Mouse (Mus musculus): ENCODE measurements around the gene Amn. TPM values are rescaled to one million over a fixed set of nuclear protein-coding genes. Genes with fewer than 3 reads are reported as not detected.

Amn gene
- polyA plus RNA-seq, 1 experiment from 2014 or later, result 1.0 TPM

GRCm38 (mm10) chr12:111271966-111272365 lies 1.1 kb downstream of the Amn start:
- Histone ChIP-seq H3K27ac (no peak overlapping the region), H3K36me3 (no peaks in the 10 kb centered on the region), H3K4me3 (no peak overlapping the region), H3K4me2 (replicated peaks) (no peak overlapping the region), H3K4me1 (peaks cover 23% of the 10 kb centered on the region), H3K9me3 (replicated peaks) (no peaks in the 10 kb centered on the region), H3K27me3 (peaks cover 81% of the 10 kb centered on the region), H3K9ac (no peak overlapping the region)
- no peak for ATAC-seq (ENCODE audit: low FRiP score)
- WGBS, result 24% methylated on average over 8 of the region's 8 CpGs

- no peak overlapping the region for H3K27ac ChIP-seq
- peaks cover 85% of the 10 kb centered on the region for H3K27me3 ChIP-seq
- 17% methylated on average over 12 of the region's 12 CpGs for WGBS
- peaks cover 23% of the 10 kb centered on the region for H3K4me1 ChIP-seq
- no peaks in the 10 kb centered on the region for H3K36me3 ChIP-seq
- ATAC-seq (ENCODE audit: low FRiP score), result no peak
- H3K4me2 ChIP-seq (replicated peaks), result no peak overlapping the region
- H3K9me3 ChIP-seq (replicated peaks), result no peaks in the 10 kb centered on the region
- no peak overlapping the region for H3K4me3 ChIP-seq
- H3K9ac ChIP-seq, result no peak overlapping the region
These were observed 1.5 kb downstream of the Amn start for GRCm38 (mm10) chr12:111272420-111272819.

- Histone ChIP-seq H3K9ac (no peak overlapping the region), H3K27ac (no peak overlapping the region), H3K27me3 (peaks cover 85% of the 10 kb centered on the region), H3K36me3 (no peaks in the 10 kb centered on the region), H3K4me2 (replicated peaks) (peak overlapping the region; percentile 74), H3K4me3 (peak overlapping the region; percentile 39), H3K9me3 (replicated peaks) (0 out of 2 replicates have a peak, but pooled peaks cover 3% of the 10 kb centered on the region), H3K4me1 (peaks cover 23% of the 10 kb centered on the region)
- WGBS, result 3% methylated on average over 27 of the region's 28 CpGs
- peak; percentile 36; the same call in 1 of the 2 replicates for ATAC-seq (ENCODE audit: low FRiP score)
These were observed 3.1 kb downstream of the Amn start for GRCm38 (mm10) chr12:111274006-111274405.

GRCm38 (mm10) chr12:111274447-111275149 lies 3.7 kb downstream of the Amn start:
- H3K36me3 ChIP-seq, result no peaks in the 10 kb centered on the region
- peaks cover 23% of the 10 kb centered on the region for H3K4me1 ChIP-seq
- H3K4me3 ChIP-seq, result peak overlapping the region; percentile 39
- ATAC-seq (ENCODE audit: low FRiP score), result 0 out of 2 replicates have a peak, but pooled peaks have one; percentile 11
- peak overlapping the region; percentile 74 for H3K4me2 ChIP-seq (replicated peaks)
- H3K9ac ChIP-seq, result peak overlapping the region; percentile 40
- 0 out of 2 replicates have a peak, but pooled peaks cover 3% of the 10 kb centered on the region for H3K9me3 ChIP-seq (replicated peaks)
- peaks cover 79% of the 10 kb centered on the region for H3K27me3 ChIP-seq
- no peak overlapping the region for H3K27ac ChIP-seq
- WGBS, result 2% methylated on average over 80 of the region's 80 CpGs

GRCm38 (mm10) chr12:111275150-111275841 lies 4.4 kb downstream of the Amn start:
- ATAC-seq (ENCODE audit: low FRiP score), result no peak
- Histone ChIP-seq H3K36me3 (no peaks in the 10 kb centered on the region), H3K9me3 (replicated peaks) (0 out of 2 replicates have a peak, but pooled peaks cover 3% of the 10 kb centered on the region), H3K4me3 (peak overlapping the region; percentile 39), H3K9ac (peak overlapping the region; percentile 40; the same call in 1 of the 2 replicates), H3K27ac (no peak overlapping the region), H3K4me2 (replicated peaks) (peak overlapping the region; percentile 74), H3K4me1 (peaks cover 23% of the 10 kb centered on the region), H3K27me3 (peaks cover 72% of the 10 kb centered on the region)
- WGBS, result under 1% methylated on average over 58 of the region's 58 CpGs

GRCm38 (mm10) chr12:111276371-111276770 lies 5.5 kb downstream of the Amn start:
- 59% methylated on average over 6 of the region's 6 CpGs for WGBS

GRCm38 (mm10) chr12:111283573-111283972 lies 12.7 kb downstream of the Amn start:
- 0 out of 2 replicates have a peak, but pooled peaks cover 2% of the 10 kb centered on the region for H3K9me3 ChIP-seq (replicated peaks)
- H3K27me3 ChIP-seq, result no peaks in the 10 kb centered on the region
- H3K4me3 ChIP-seq, result no peak overlapping the region
- H3K4me2 ChIP-seq (replicated peaks), result no peak overlapping the region
- no peaks in the 10 kb centered on the region for H3K36me3 ChIP-seq
- no peak overlapping the region for H3K27ac ChIP-seq
- peaks cover 15% of the 10 kb centered on the region for H3K4me1 ChIP-seq
- H3K9ac ChIP-seq, result no peak overlapping the region
- no peak for ATAC-seq (ENCODE audit: low FRiP score)
- WGBS, result 66% methylated on average over 4 of the region's 4 CpGs

More at GRCm38 (mm10) chr12:111276371-111276770, 5.5 kb downstream of the Amn start:
- H3K36me3 ChIP-seq, result no peaks in the 10 kb centered on the region
- 0 out of 2 replicates have a peak, but pooled peaks cover 3% of the 10 kb centered on the region for H3K9me3 ChIP-seq (replicated peaks)
- H3K4me3 ChIP-seq, result no peak overlapping the region
- H3K27me3 ChIP-seq, result peaks cover 61% of the 10 kb centered on the region
- H3K4me2 ChIP-seq (replicated peaks), result no peak overlapping the region
- no peak overlapping the region for H3K9ac ChIP-seq
- no peak overlapping the region for H3K27ac ChIP-seq
- H3K4me1 ChIP-seq, result peaks cover 20% of the 10 kb centered on the region
- ATAC-seq (ENCODE audit: low FRiP score), result no peak

- 23% methylated on average over 10 of the region's 10 CpGs for WGBS
- H3K4me2 ChIP-seq (replicated peaks), result peak overlapping the region; percentile 20
- H3K4me3 ChIP-seq, result no peak overlapping the region
- ATAC-seq (ENCODE audit: low FRiP score), result no peak
- H3K36me3 ChIP-seq, result no peaks in the 10 kb centered on the region
- no peaks in the 10 kb centered on the region for H3K9me3 ChIP-seq (replicated peaks)
- H3K27me3 ChIP-seq, result no peaks in the 10 kb centered on the region
- peaks cover 15% of the 10 kb centered on the region for H3K4me1 ChIP-seq
- no peak overlapping the region for H3K27ac ChIP-seq
- no peak overlapping the region for H3K9ac ChIP-seq
These were observed 13.6 kb downstream of the Amn start for GRCm38 (mm10) chr12:111284532-111284931.

- Histone ChIP-seq H3K36me3 (peaks cover 80% of the 10 kb centered on the region), H3K4me2 (replicated peaks) (no peak overlapping the region), H3K27ac (no peak overlapping the region), H3K4me3 (no peak overlapping the region), H3K4me1 (no peaks in the 10 kb centered on the region), H3K9ac (no peak overlapping the region), H3K27me3 (no peaks in the 10 kb centered on the region), H3K9me3 (replicated peaks) (no peaks in the 10 kb centered on the region)
- 94% methylated on average over 12 of the region's 12 CpGs for WGBS
- no peak for ATAC-seq (ENCODE audit: low FRiP score)
These were observed 22.1 kb downstream of the Amn start for GRCm38 (mm10) chr12:111293025-111293424.

GRCm38 (mm10) chr12:111301322-111302017 lies 30.6 kb downstream of the Amn start:
- H3K27me3 ChIP-seq, result no peaks in the 10 kb centered on the region
- H3K9ac ChIP-seq, result no peak overlapping the region
- H3K27ac ChIP-seq, result no peak overlapping the region
- H3K4me3 ChIP-seq, result no peak overlapping the region
- no peak for ATAC-seq (ENCODE audit: low FRiP score)
- 95% methylated on average over 27 of the region's 27 CpGs for WGBS
- no peaks in the 10 kb centered on the region for H3K4me1 ChIP-seq
- no peaks in the 10 kb centered on the region for H3K9me3 ChIP-seq (replicated peaks)
- no peak overlapping the region for H3K4me2 ChIP-seq (replicated peaks)
- H3K36me3 ChIP-seq, result peaks cover 95% of the 10 kb centered on the region

GRCm38 (mm10) chr12:111302018-111302345 lies 31.1 kb downstream of the Amn start:
- peaks cover 95% of the 10 kb centered on the region for H3K36me3 ChIP-seq
- ATAC-seq (ENCODE audit: low FRiP score), result no peak

GRCm38 (mm10) chr12:111303702-111304337 lies 32.9 kb downstream of the Amn start:
- 93% methylated on average over 8 of the region's 8 CpGs for WGBS
- ATAC-seq (ENCODE audit: low FRiP score), result no peak
- peaks cover 93% of the 10 kb centered on the region for H3K36me3 ChIP-seq

More at GRCm38 (mm10) chr12:111302018-111302345, 31.1 kb downstream of the Amn start:
- Histone ChIP-seq H3K4me1 (no peaks in the 10 kb centered on the region), H3K4me2 (replicated peaks) (no peak overlapping the region), H3K9ac (no peak overlapping the region), H3K27ac (no peak overlapping the region), H3K27me3 (no peaks in the 10 kb centered on the region), H3K9me3 (replicated peaks) (no peaks in the 10 kb centered on the region), H3K4me3 (no peak overlapping the region)
- 96% methylated on average over 14 of the region's 14 CpGs for WGBS

More at GRCm38 (mm10) chr12:111303702-111304337, 32.9 kb downstream of the Amn start:
- Histone ChIP-seq H3K9me3 (replicated peaks) (no peaks in the 10 kb centered on the region), H3K9ac (no peak overlapping the region), H3K4me1 (no peaks in the 10 kb centered on the region), H3K4me2 (replicated peaks) (no peak overlapping the region), H3K27ac (no peak overlapping the region), H3K4me3 (no peak overlapping the region), H3K27me3 (no peaks in the 10 kb centered on the region)

All from hindbrain, embryonic 12.5 days (tissue).